Mouse (Mus musculus) layer of hippocampus, postnatal 36 days (tissue): ENCODE results near the gene Washc1. TPM values are rescaled to one million over a fixed set of nuclear protein-coding genes. Genes with fewer than 3 reads are reported as not detected.
A peak's percentile ranks its signal among the peaks of the same experiment; 100 is the strongest.
"Not testable (repeated sequence)": the region's sequence is repeated elsewhere in the genome, so short reads cannot be mapped to it uniquely, and the experiment has no call there.

ENCODE experiments used
- DNase-seq, 2 experiments: peaks; one replicate each; pipeline ENCODE4 v3.0.0; 2022
- total RNA-seq, 2 experiments: library from RNA; stranded (reverse); gene quantifications; 2 replicates each; pipeline ENCODE4 v1.2.3; 2021

The Washc1 gene
- total RNA-seq, 2 experiments from 2014 or later = 38.2 to 39.1 TPM

DNA sequence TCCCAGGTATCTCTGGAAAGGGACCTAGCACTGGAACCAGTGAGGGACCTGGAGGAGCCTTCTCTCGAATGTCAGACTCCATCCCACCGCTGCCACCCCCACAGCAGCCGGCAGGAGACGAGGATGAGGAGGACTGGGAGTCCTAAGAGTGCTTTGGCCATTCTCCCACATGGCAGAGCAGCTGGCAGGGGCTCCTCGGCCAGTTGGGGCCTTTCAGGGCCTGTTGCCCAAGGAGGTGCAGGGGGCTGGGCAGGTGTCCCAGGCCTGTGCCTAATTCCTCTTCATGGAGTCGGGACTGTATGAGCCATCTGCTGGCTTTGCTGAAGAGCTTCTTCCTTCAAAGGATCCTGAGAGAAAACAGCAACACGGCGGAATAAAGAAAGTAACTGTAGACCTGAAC, 7.6 kb downstream of the Washc1 start:
- no peak for DNase-seq

DNA sequence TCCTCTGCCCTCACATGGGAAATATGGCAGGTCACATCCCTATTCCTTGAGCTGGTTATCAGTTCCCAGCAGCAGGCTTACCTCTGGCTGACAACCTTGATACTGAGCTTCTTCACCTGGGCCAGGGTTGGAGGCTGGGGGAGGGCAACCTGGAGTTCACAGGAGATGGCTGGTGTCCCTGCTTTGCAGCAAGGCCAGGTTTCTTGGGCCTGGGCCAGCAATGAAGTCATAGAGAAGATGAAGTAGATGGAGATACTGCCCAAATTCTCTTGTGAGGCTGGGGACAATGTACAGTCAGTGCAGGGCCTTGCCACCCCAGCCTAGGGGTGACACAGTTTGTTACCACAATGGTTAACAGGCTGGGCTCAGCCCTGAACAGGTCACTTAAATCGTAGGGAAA, 9.4 kb downstream of the Washc1 start:
- DNase-seq = no peak

DNA sequence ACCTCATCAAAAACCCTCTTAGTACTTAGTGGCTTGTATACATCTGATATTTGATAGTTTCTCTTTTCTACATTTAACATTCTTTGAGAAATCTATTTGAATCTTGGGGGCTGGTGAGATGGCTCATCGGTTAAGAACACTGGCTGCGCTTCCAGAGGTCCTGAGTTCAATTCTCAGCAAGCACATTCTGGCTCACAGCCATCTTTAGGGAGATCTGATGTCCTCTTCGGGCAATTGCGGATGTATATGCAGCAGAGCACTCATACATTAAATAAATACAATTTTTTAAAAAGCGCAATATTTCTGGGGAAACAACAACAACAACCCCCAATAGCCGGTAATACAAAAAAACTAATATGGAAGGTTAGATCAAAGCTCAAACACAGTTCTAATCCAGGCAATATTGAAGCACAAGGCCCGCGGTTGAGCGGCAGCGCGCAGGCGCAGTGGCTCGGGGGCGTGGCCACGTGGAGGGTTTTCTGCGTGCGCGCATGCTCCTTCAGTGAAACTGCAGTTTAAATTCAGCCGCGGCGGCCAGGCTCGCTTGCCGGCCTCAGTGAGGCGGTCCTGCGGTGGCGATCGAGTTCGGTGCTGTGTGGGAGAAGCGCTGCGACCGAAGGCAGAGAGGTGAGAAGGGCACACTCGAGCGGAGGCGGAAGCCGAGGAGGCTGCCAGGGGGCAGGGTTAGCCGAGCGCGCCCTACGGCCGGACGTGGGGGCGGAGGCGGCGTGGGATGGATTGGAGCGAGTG, 11.9 kb downstream of the Washc1 start, which contains the start of gene Ddx11:
Gene Ddx11 (plus strand): TSS at position 455 of the 750 bp plus-strand sequence.
- peak; percentile 89 to 90 for DNase-seq

DNA sequence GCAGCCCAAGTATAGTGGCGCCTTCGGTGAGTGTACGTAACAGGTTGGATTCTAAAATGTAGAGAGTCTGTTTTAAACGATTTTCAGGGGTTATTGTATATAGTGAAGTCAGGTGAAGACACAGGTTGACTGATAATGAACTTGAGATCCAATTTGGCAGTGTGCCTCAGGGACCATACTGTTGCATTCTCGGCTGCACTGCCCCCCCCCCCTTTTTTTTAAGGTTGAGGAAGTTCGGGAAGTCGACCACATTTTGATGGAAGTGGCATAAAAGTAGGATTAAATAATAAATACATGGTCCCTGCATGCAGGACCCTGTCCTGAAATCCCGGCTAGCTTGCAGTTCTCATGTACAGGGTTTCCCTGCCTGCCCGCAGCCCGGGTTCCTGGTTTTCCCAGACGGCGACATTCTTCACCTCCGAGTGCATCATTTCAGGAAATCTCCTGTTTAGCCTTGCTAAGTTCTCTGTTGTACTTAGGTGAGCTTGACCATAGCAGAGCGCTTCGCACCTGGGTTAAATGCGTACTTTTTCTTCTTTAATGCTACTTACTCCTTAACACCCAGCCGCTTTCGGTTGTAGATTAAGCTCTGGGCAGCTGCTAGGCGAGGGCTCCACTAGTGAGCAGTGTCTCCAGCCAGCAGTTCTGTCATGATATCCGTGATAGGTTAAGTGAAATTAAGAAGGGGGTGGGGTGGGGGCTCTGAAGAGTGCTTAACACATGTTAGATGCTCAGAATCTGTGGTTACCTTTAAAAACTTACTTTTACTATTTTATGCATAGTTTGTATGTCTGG, 12.7 kb downstream of the Washc1 start:
- no peak for DNase-seq

DNA sequence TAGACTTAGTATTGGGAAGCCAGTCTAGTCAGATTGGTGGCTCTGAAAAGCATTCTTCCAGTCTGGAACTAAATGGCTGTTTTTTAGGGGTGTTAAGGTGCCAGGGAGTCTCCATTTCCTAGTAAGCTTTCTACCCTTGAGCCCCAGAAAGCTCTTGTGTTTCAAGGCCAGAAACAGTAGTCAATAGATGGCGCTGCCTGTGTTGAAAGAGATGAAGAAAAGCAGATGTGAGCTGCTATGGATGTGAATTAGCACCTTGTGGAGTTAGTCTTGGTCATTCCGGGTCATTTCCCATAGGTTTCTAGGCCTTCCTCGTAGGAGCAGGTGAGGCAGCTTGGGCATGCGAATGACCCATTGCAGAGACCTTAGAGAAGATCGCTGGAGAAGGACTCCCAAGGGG, 13.9 kb downstream of the Washc1 start:
- DNase-seq = no peak

DNA sequence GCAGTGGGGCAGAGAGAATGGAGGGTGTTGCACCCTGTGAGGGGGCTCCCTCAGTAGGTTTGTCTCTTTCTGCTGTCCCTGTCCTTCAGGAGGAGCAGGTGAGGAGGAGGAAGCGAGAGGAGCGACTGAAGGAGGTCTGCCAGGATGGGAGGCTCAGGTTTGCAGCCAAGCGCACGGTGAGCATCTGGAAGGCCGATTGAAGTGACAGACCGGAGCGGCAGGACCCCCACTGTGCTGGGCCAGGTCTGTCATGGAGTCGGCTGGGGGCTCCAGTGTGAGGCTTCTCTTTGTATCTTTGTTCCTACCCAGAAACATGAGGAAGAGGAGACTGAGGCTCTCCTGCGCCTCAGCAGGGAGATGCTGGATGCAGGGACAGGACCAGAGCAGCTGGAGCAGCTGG, 19.0 kb downstream of the Washc1 start:
- no peak for DNase-seq

DNA sequence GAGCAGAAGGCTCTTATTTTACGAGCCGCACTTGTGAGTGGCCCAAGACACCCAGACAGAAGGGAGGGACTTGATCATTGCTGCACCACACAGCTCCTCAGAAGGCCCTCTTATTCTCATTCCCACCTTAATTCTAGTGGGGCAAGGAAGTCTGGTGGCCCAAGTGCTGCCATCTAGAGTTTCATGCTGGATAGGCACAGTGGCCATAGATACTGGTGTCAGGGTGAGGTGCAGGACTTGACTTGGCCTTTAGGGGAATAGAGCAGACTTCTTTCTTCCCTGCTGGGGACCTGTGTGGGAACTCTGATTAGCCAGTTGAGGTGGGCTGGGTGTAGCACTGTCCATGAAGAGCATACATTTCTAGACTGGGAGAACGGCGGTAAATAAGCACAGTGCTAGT, 19.9 kb downstream of the Washc1 start:
- DNase-seq = no peak

DNA sequence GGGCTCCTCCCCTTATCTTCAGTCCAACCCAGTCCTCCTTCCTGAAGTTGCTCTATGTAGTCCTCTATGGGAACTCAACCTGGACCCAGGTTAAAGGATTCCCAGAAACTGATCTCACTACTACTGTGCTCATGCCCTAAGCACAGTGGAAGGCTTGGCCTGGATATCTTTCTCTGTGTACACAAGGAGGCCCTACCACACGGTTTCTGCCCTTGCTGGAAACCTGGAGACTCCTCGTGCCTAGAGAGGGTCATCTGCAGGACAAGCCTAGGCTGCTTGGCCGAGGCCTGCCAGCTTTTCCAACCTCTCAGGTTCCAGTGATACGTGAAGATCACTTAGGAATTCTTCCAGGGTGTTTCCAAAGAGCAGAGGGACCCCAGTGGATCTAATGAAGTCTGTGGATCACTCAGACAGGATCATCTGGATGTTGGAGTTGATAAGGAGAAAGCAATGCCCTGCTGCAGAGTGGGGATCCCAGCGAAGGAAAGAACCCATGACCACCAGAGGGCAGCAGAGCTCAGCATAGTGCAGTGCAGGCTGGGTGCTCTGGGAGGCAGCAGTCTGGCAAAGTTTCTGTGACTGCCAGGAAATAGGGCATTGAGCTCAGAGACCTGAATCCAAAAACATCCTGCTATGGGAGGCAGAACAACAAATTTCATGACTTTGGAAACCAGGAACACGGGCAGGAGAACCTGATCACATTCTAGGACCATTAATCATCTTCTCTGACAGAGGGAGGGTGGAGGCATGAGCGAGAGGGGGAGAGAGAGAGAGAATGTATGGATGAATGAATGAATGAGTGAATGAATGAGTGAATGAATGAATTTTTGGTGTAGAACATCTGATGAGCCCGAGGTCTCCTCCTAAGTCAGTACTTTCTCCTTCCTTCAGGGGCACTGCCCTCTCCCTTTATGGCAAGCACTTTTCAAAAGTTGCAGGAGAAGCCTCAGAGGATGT, 41.6 kb downstream of the Washc1 start:
- not testable (repeated sequence) for DNase-seq

DNA sequence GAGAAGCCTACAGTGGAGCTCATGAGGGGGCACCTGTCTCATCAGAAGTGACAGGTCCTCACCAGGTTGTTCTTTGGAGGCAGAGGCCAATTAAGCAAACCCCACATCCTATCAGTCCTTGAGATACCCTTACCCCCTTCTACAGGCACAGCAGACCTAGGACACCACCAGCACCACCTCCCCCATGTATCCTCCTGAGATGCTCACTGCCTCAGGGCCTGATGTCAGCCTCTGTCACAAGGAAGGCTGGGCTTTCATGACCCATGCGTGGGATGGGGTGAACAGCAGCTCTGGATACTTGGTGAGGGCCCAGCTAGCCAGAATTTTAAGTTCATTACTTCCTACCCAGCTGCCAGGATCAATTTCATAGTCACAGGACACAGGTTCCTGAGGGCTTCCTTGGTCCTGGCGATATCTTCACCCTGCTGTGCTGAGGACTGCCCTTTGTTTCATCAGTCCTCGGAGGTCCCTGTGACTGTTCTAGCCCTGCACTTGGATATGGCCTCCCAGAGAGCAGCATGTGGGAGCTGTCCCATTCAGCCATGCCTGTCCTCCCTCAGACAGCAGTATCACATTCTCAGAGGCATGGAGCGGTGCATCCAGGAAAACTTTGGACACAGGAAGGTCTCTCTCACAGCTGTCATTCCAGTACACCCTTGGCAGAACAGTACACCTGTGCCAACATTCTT, 42.5 kb downstream of the Washc1 start:
- DNase-seq = not testable (repeated sequence)

DNA sequence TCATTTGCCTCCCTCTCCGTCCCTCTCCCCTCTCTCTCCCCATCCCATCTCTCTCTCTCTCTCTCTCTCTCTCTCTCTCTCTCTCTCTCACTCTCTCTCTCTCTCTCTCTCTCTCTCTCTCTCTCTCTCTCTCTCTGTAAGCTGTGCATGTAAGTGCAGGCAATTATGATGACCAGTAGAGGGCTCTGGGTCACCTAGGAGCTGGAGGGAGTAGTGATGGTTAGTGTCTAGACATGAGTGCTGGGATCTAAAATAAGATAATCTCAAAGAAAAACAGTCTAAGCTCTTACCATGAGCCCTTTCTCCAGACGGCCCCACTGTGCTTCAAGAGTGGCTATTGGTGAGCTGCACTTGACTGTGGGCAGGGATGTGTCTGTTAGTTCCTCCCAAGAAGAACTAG, 43.5 kb downstream of the Washc1 start:
- no peak for DNase-seq

DNA sequence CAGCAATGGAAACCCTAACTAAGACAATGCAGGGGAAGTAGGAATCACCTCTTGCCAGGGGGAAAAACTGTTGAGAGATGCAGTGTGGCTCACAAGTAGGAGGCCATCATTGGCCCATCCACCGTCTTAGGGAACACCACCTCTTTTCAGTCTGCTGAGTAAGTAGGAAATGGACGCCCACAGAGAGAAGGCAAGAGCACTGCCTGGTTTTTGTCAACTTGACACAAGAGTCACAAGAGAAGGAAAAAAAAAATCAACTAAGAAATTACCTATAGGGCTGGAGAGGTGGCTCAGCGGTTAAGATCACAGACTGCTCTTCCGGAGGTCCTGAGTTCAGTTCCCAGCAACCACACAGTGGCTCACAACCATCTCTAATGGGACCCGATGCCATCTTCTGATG, 46.9 kb downstream of the Washc1 start:
- no peak for DNase-seq

DNA sequence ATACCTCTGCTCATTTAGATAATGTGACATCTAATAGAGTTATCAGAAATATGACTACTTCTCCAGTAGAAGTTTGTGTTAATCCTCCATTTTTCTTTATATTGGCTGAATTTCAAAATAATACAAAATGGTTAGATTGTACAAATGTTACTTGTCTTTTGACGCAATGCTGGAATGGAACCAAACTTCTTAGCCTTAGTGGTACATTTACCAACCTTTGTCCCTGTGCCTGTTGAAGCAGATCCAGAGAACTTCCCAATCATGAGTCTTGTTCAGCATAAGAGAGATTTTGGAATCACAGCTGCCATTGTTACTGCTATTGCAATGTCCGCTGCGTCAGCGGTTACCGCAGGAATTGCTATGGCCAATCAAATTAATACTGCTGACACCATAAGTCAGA, 55.8 kb downstream of the Washc1 start:
- not testable (repeated sequence) for DNase-seq

Other genes with a start within 250 kb of the Washc1 start
- gene Ralbp1, start 225.7 kb upstream of the Washc1 start, total RNA-seq = 10 to 100 TPM; 55.1 to 59.2 TPM
- 10 to 100 TPM; 27.8 to 28.5 TPM for gene Twsg1, start 160.3 kb upstream of the Washc1 start, total RNA-seq
- gene Ankrd12, start 34.5 kb upstream of the Washc1 start, total RNA-seq = 100 to 1,000 TPM; 186 to 190 TPM
- 100 to 1,000 TPM; 257 to 261 TPM for gene Ndufv2, start 10.0 kb upstream of the Washc1 start, total RNA-seq
- 1 to 10 TPM; 1.1 to 1.9 TPM for gene Ddx11, start 12.0 kb downstream of the Washc1 start, total RNA-seq